Mouse (Mus musculus) adrenal gland, adult (tissue): ENCODE measurements at regions not wholly inside any gene's neighbourhood (a gene's known extent, or its start where the extent isn't known, plus 50 kb on each side); places are given as distances from the start of the nearest gene placed in this dataset.
"Not testable (repeated sequence)": the region's sequence is repeated elsewhere in the genome, so short reads cannot be mapped to it uniquely, and the experiment has no call there.

ENCODE experiments used
- DNase-seq, 2 experiments: peaks; one replicate each; pipeline ENCODE4 v3.0.0; 2022 to 2023; ENCODE audit warnings: low spot score in 1 of 2; ENCODE audit not compliant: inconsistent age in 2 of 2

DNA sequence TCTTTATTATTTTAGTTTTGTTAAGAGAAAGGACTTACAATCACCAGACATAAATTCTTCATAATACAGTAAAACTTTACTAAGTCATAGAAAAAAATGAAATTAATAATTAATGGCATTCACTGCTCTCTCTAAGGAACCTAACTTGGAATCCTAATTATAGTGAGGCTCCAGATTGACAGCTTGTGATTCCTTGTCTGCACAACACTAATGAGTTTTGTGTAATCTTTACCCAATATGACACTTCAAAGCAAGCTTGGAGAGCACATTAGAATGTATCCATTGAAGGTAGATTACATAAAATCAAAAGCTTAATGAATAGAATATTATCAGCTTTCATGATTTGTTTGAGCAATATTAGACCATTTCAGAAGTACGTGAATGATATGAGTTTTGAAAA is 1914.7 kb downstream of the Efna5 start:
- DNase-seq, result no peak

DNA sequence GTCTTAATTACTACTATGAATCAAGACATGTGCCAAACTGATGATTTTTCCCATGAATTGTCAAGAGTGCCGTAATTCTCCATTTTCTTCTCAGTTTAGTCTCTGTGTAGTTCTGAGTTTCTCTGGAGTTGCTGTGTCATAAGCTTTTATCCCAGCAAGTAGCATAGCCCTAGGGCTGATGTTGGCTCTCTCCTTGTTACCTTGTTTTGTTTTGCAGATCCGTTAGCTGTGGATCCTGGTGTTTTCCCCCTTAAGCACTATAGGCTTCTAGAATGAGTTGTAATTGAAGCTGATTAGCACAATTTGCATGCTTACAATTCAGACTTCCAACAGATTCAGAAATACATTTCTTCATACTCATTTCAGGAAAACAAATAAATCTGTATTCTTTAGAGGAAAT is 1915.5 kb downstream of the Efna5 start:
- no peak for DNase-seq

DNA sequence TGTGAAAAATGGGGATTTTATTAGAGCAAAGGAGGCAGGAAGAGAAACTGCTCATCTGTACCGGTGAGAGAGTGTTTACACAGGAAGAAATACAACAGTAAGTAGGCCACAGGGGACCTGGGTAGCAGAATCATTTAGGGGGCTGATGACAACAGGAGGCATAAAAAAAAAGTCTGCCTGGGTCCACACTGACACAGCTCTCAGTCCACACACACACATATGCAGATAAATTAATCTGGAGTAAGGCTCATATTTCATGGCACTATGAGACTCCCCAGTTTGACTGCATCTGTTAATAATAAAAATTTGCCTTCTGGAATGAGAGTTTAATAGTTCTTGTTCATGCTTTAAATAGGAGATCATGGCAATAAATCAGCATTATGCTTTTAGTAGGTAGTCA is 1929.7 kb downstream of the Efna5 start:
- DNase-seq, result no peak

DNA sequence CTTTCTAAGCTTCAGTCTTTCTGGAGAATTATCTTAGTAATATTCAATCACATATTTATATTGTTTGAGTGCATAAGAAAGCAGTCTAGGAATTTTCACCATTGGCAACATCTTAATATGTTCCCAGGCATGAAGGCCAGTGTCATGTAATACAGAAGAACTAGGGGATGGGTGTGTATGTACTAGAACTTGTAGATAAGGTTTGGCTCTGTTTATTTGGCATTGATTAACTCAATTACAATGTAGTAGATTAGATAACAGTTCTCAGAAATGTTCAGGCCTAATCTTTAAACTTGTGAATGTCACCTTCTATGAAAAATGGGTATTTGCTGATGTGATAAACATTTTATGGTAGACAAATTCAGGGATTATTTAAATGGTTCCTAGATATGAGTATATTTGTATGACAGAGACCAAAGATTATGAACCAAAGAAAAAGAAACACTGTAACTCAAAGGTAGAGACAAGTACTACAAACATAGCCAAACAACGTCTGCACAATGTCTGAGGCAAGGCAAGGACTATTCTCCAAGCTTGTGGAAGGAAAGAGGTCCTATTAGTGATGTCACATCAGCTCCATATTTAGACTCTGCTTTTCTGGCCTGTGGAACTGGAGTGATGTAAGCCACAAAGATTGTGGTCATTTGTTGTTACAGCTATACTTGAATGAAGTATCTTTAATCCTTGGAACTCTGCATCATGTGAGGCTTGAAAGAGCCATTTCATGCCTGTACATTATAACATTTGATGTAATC is 1924.8 kb upstream of the Nudt12 start:
- no peak for DNase-seq

DNA sequence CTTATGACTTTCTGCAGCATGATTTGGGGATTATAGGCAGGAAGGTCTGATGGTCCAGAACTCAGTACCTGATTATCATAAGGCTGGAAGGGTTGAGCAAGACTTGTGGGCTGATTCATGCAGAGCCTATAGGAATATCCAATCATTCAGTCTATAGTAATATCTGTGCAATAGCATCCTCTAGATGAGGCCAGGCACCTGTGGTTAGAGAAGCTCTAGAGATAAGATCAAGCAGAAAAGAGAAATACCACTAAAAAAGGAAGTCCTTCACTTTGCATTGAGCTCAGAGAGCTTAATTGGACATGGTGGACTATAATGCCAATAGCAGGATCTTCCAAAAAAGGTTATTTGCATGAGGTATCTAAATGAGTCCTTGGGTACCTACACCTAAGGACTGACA is 1921.1 kb upstream of the Nudt12 start:
- DNase-seq, result no peak

DNA sequence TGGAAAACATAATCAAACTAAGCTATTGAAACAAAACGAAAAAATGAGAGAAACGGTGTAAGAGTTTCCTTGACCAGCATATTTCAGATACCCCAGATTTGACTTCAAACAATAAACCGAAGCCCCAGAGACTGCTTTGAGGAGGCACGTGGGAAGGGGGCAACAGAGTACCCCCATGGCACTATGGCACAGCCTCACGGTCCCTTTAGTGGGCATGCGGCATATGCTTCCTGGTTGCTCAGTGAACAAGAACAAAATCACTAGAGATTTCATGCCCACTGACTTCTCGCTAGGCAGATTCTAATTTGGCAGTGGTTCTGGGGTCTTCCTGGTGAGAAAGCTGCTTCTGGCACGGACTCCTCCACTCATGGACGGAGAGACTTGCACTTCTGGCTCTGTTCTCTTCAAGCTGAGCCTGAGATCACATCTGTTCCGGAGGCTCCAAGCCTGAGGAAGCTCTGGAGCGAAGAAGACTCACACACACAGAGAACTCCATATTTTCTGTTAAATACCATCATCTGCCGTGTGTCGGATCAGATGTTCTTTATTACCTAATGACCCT is 1912.7 kb upstream of the Nudt12 start:
- DNase-seq, result no peak

DNA sequence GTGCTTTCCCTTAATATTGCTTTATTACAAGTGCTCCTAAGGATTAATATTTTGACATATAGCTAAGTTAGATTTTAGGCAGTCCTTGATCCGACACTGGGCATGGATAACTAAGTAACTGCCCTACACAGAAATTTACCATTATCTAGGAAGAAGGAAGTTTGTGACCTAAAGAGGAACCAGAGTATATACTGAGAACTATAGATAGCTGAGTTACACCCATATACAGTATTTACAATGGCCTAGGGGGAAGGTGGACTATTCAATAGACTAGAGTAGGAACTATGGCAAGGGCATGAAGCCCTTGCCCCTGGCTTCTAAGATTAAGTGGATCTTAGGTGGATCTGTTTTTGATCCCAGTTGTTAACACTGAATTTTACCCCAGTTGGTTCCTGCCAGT is 1869.5 kb upstream of the Nudt12 start:
- not testable (repeated sequence) for DNase-seq

DNA sequence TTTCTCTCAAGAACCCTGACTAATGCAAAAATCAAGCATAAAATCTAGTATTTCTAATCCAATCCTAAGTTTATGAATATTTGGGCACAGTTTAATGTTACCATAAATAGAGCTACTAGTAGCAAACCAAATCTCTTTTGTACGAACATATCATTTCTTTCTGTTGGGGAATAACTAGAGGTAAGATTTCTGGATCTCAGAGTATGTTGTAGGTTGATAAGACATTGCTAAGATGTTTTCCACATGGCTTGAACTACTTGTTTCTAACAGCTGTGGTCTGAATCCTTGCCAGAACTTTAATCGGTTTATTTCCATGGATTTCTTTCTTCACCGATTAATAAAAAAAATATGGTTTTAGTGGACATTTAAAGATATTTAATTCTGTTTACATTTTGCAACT is 1844.3 kb upstream of the Nudt12 start:
- no peak for DNase-seq

DNA sequence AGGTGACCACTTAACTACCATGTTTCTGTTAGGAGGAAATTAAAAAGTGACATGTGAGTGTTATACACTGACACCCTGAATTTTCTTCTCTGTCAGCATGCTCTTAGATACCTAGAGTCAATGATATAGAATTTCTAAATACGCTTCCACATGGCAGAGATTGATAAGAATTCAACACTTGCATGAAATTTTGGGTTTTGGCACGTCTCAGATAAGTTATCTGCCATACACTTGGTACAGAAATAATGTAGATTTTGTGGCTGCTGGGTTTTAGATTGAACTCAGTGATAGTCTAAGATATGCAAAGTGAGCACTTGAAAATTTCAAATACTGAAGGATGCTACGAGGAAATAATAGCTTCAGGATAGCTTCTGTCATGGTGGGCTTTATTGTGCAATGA is 1841.5 kb upstream of the Nudt12 start:
- peak in 1 of 2 experiments; percentile 6 for DNase-seq

DNA sequence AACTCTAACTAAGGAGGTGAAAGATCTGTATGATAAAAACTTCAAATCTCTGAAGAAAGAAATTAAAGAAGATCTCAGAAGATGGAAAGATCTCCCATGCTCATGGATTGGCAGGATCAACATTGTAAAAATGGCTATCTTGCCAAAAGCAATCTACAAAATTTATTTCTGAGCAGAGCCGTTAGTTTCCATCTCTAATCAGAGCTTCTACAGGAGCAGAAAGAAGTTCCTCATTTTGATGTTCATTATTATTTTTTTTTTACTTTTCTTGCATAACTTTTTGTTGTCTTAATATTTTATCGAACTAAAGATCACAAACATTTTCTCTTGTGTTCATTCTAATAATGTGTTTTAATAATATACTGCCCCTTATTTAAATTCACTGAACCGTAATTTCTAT is 1825.6 kb upstream of the Nudt12 start:
- not testable (repeated sequence) for DNase-seq

DNA sequence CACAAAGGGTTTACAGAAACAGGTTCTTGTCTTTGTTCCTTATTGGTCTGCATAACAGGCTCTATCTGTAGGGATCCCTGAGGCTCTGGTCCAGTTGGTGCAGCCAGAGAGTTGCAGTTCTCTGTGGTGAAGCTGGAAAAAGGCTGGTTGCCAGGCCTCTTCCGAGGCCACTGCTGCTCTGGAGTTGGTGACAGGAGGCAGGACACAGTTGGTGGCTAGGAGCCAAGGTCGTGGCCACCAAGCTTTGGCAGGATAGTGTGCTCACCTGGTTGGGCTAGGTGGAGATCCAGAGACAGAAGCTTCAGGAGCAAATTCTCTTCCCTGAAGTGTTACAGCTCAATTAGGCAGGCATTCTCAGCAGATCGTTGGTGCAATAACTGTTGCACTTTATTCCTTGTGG is 1819.4 kb upstream of the Nudt12 start:
- DNase-seq, result no peak

DNA sequence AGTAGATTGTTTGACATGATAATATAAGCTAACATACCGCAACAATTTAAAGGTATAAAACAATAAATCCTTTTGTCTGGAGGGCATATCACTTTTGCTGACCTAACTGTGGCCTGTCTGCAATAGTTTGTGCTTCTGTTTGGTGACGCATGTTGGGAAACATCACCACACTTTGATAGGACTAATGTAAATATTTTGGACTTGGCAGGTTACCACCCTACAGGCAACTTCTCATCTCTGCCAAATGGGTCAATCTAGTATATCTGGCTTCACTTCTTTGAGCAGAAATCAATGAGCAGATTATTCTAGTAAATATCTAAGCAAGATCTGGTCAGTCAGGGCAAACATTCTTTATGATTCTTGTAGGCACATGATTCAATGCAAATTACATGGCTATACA is 1817.3 kb upstream of the Nudt12 start:
- DNase-seq, result no peak

DNA sequence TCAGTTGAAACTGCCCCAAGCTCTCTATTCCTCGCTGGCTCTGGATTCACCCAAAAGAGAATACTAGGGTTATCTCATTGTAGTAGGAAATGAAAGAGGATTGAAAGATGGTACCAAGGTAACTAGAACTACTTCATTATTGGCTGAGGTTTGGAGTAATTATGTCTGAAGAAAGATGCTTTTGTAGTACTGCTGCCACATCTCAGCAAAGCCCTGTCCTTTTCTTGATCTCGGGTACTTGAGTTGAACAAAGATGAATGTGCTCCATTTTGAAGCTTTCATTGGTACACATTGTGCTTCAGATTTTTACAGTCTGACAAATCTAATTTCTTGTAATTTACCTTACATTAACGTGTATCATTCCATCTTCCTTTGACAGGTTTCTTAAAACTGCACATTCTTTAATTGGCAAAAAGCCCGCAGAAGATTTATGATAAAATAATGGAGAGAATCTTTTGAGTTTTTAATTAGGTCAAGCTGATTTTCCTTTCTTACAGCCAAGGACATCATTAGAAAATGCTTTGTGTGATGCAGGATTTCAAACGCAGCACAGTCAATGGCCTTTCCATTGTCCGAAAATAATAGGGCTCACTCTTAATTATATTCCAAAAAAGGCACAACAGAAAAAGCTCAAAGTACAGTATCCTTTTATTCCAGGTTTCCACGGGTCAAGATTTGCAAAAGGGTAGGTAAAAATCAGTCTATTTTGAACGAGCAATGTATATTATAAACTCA is 1791.7 kb upstream of the Nudt12 start:
- no peak for DNase-seq

DNA sequence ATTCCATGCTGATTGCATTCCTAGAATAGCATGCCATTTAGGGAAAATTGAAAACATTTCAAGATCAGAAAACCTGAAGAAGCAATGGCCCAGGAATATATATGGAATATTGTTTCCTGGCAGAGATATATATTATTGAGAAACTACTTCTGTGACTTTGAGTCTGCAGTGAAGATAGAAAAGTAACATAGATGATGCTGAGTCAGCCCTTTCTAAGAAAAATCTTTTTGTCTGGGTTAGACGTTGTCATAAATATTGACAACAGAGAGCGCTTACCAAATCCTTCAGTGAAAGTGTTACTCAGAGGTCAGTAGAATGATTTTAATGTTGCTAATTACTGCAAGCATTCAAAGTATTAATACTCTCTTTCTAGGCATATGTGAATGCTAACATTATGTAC is 1749.1 kb upstream of the Nudt12 start:
- no peak for DNase-seq

DNA sequence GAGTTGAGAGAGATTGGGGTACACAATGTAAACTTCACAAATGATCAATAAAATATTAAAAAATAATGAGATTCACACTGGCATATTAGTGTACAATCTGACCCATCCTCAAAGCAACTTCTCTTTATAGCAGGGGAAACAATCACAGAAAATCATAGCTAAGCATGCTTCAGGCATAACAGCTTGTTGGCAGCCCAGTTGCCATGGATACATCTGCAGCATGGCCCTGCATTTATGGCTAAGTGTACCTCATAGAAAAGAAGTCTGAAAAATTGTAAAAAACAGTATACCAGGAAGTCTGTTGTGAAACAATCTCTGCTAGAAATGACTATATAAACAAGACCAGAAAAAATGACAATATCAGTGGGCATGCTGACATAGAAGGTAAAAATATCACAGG is 1747.9 kb upstream of the Nudt12 start:
- no peak for DNase-seq

DNA sequence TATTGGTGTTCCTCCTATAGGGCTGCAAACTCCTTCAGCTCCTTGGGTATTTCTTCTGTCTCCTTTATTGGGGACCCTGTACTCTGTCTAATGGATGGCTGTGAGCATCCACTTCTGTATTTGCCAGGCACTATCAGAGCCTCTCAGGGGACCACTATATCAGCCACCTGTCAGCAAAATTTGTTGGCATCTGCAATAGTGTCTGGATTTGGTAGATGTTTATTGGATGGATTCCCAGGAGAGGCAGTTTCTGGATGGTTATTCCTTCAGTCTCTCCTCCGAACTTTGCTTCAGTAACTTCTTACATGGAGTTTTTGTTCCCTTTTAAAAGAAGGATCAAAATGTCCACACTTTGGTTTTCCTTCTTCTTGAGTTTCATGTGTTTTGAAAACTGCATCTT is 1729.7 kb upstream of the Nudt12 start:
- DNase-seq, result no peak

DNA sequence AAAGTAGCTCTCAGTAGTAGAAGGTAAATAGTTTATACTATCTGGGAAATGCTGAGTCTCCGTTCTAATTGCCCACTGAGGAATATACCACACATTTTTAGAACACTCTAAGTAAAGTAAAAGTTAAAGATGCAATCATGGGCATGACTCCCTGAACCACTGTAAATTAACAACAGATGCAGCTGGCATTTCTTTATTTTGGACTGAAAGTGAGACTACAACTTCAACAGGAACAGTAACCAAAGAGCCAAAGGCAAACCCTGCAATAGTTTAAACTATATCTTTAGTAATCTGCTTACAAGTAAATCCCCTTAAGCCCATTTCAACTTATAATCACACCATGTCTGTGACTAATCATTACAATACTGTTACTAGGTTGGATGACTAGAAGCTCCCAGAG is 1725.0 kb upstream of the Nudt12 start:
- DNase-seq, result no peak

DNA sequence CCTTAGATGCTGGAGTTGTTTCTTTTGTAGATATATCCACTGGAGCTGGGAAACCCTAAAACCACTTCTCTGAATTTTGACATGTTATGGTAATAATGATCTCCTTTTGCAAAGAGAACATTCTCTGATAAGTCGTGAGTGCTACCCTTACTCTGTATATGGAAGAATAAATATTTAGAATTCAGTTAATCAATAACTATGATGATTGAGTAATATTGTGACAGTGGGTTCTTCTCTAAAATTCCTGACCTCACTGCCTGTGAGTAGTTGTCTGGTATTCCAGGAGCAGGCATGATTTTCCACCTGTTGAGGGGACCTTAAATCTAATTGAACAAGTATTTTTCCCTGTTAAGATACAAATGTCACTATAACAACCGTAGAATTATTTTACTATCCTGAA is 1707.0 kb upstream of the Nudt12 start:
- peak in 1 of 2 experiments; percentile 4 for DNase-seq

DNA sequence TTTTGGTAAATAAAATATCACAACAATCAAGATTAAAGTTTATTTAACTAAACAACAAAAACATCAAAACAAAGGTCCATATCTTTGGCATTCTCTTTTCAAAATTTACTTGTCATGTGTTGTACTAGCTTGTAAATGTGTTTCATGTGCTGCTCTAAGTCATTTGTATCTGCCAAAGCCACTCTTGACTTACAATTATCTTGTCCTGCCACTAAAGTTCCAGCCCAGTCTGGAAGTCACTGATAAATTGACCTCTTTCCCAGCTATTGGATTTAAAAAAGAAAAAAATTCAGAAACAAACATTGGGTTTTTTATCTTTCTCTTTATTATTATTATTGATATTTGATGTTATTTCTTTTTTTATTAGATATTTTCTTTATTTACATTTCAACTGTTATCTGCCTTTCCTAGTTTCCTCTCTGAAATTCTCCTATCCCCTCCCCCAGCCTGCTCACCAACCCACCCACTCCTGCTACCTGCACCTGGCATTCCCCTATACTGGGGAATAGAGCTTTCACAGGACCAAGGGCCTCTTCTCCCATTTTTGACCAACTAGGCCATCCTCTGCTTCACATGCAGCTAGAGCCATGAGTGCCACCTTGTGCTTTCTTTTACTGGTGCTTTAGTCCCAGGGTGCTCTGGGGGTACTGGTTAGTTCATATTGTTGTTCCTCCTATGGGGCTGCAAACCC is 1704.9 kb upstream of the Nudt12 start:
- DNase-seq, result peak in 1 of 2 experiments; percentile 10

DNA sequence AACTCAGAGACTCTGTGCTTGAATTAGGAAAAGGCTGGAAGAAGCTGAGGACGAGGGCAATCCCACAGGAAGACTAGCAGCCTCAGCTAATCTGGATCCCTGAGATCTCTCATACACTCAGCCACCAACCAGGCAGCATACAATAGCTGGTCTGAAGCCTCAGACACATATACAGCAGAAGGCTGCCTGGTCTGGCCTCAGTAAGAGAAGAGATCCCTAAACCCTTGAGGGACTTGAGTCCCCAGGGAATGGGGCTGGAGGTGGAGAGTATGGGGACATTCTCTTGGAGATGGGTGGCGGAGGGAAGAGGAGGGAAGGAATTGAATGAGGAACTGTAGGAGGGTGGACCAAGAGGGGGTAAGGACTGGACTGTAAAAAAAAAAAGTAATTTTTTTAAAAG is 1704.3 kb upstream of the Nudt12 start:
- DNase-seq, result no peak
